Mouse (Mus musculus): ENCODE data around the gene Golgb1. TPM values are rescaled to one million over a fixed set of nuclear protein-coding genes. Genes with fewer than 3 reads are reported as not detected.

Golgb1 gene
- polyA plus RNA-seq, 1 experiment from 2014 or later: 73.8 TPM

Other genes starting within 250 kb of the Golgb1 start
- 1.2 and 1.3 TPM in 2 replicates for gene Cd86, start 209.1 kb upstream of the Golgb1 start, polyA plus RNA-seq (2014; fragmentation: Nextera tagmentation; extraction: Ambion mirVana)
- 0.09 TPM in 1 of 2 replicates, not detected in the other for gene Ildr1, start 181.2 kb upstream of the Golgb1 start, polyA plus RNA-seq (2014; fragmentation: Nextera tagmentation; extraction: Ambion mirVana)
- 0.42 and 2.1 TPM in 2 replicates for gene Slc15a2, start 90.2 kb upstream of the Golgb1 start, polyA plus RNA-seq (2014; fragmentation: Nextera tagmentation; extraction: Ambion mirVana)
- 23.9 and 28.4 TPM in 2 replicates for gene Iqcb1, start 46.8 kb upstream of the Golgb1 start, polyA plus RNA-seq (2014; fragmentation: Nextera tagmentation; extraction: Ambion mirVana)
- gene Eaf2, start 137 bp upstream of the Golgb1 start, polyA plus RNA-seq (2014; fragmentation: Nextera tagmentation; extraction: Ambion mirVana): 0.53 and 1.2 TPM in 2 replicates
- gene Hcls1, start 59.8 kb downstream of the Golgb1 start, polyA plus RNA-seq (2014; fragmentation: Nextera tagmentation; extraction: Ambion mirVana): 2.3 and 3.4 TPM in 2 replicates
- 12.5 and 13.0 TPM in 2 replicates for gene Fbxo40, start 115.3 kb downstream of the Golgb1 start, polyA plus RNA-seq (2014; fragmentation: Nextera tagmentation; extraction: Ambion mirVana)
- gene Polq, start 136.6 kb downstream of the Golgb1 start, polyA plus RNA-seq (2014; fragmentation: Nextera tagmentation; extraction: Ambion mirVana): 4.4 and 4.7 TPM in 2 replicates

Measured in heart, embryonic 14.5 days (tissue).